Mouse (Mus musculus) testis, postnatal 14 days (tissue): ENCODE results near the gene Pald1.

Experiments
- DNase-seq: peaks from one replicate; pipeline ENCODE4 v3.0.0; 2021; ENCODE audit warnings: low spot score

The Pald1 gene

GRCm38 (mm10) chr10:61281115-61281514, 102.2 kb downstream of the Pald1 start:
- DNase-seq, result no peak

GRCm38 (mm10) chr10:61277918-61278674, 105.2 kb downstream of the Pald1 start:
- DNase-seq, result peak; percentile 29

- no peak for DNase-seq
These were observed 106.3 kb downstream of the Pald1 start for GRCm38 (mm10) chr10:61277051-61277450.

- peak; percentile 23 for DNase-seq
These were observed 107.6 kb downstream of the Pald1 start for GRCm38 (mm10) chr10:61275669-61276110.

GRCm38 (mm10) chr10:61274532-61274931, 108.8 kb downstream of the Pald1 start:
- no peak for DNase-seq

- DNase-seq, result peak; percentile 56
These were observed 109.5 kb downstream of the Pald1 start for GRCm38 (mm10) chr10:61273844-61274215.

- DNase-seq, result no peak
These were observed 110.1 kb downstream of the Pald1 start, which contains the start of gene Adamts14 for GRCm38 (mm10) chr10:61273081-61273843. Adamts14 (minus strand) TSS chr10:61273438.

- no peak for DNase-seq
These were observed 110.7 kb downstream of the Pald1 start for GRCm38 (mm10) chr10:61272631-61273030.

GRCm38 (mm10) chr10:61272089-61272626, 111.2 kb downstream of the Pald1 start:
- no peak for DNase-seq
